Mouse (Mus musculus) kidney, adult 2 months (tissue): ENCODE measurements around the gene Cryz.

Experiments used
- CTCF ChIP-seq: fragments of 200-500 bp; conservative IDR thresholded peaks from 2 replicates; pipeline ENCODE4 v1.5.1; 2011; ENCODE audit warnings: low read depth, mild to moderate bottlenecking, control low read depth, low read length, moderate library complexity, mixed read lengths; ENCODE audit not compliant: insufficient read depth, insufficient read length
- POLR2A ChIP-seq: fragments of 200-500 bp; IDR thresholded peaks from one replicate; pipeline ENCODE4 v1.6.1; 2011; ENCODE audit warnings: low read depth, low read length, control low read depth

DNA sequence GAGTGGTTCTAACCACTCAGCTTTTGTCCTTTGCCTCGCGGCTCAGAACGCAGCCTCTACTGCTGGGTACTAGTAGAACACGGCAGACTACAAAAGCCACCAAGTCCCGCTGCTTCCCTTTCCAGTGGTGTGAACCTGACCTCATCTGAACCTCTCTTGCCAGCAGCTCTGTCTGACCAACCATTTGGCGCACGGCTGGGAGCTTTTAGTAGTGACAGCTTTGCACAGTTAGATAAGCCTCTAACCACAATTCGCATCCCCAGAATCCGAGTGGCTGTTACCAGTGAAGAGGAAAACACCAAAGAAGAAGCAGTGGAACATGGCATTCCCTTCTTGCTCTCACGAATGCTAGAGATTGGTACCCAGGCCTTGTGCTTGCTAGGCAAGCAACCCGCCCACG is 58.4 kb downstream of the Cryz start:
- no peak for TF ChIP-seq CTCF
- no peak for TF ChIP-seq POLR2A
